Mouse (Mus musculus) adrenal gland, adult 18-20 months (tissue): ENCODE measurements at regions not wholly inside any gene's neighbourhood (a gene's known extent, or its start where the extent isn't known, plus 50 kb on each side); places are given as distances from the start of the nearest gene placed in this dataset.

ENCODE experiments used
- DNase-seq, 2 experiments: peaks; one replicate each; pipeline ENCODE4 v3.0.0; 2021 to 2022; ENCODE audit warnings: low spot score in 2 of 2

- no peak for DNase-seq
Measured at GRCm38 (mm10) chr15:36945309-36945708, 62.3 kb downstream of the Zfp706 start.

DNA sequence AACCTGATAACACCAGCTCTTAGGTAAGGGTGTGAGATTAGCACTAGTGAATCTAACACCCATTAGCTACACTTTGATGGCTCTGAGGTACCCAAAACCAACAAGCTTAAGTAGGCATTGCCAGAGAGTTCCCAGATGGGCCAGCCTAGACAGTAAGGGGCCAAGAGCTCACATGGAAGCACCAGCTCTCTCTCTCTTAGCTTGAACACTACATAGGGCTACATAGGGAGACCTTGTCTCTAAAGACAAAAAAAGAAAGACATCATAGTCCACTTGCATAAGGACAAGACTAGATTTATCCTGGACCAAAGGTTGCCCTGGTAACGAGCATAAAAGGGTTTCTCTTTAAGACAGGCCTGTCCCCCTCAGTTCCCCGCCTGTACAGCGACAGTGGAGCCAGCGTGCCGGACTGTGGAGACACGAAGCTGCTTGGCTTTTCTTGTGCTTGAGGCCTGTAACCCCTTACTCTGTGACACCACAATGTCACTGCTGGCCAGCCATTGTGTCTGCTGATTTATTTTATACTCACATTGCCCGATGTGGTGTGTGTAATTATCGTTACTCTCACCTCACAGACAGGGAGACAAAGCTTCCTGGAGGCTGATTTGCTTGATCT, 62.9 kb downstream of the Zfp706 start:
- DNase-seq, result no peak

- no peak for DNase-seq
Measured at GRCm38 (mm10) chr15:36943492-36944112, 64.0 kb downstream of the Zfp706 start.

DNA sequence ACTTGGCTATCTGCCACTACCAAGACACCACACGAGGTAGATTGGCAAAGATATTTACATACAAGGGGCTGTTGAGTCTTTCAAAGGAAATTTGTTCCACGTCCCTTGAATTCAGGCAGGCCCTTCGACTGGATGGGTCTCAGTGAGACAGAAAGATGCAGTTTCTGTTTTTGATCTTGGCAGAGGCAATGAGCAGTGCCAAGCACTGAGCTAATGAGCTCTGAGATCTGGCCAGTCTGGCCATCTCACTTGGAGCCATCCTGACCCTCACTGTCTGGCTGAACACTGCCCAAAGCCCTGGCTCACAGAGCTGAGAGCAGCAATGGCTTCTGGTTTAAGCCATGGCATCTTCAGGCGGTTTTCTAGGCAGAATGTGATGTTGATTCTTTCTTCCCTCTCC, 65.3 kb downstream of the Zfp706 start:
- no peak for DNase-seq

DNA sequence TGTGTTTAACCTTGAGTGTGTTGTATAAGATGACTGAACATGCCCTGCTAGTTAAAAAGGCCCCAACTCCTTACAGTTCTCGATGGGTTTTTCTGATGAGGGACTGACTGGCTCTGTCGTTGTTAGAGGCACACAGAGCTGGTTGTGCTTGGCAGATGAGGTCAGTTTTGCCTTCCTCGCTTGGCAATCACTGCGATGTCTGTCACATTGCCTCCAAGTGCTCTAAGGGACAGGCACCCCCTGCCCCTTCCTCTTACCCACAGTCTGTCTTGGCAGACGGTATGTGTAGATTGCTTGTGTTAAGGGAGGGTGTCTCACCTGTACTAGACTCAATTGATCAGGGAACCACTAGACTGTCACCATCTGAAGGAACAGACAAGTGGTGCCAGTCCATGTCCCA, 65.8 kb downstream of the Zfp706 start:
- DNase-seq, result no peak

DNA sequence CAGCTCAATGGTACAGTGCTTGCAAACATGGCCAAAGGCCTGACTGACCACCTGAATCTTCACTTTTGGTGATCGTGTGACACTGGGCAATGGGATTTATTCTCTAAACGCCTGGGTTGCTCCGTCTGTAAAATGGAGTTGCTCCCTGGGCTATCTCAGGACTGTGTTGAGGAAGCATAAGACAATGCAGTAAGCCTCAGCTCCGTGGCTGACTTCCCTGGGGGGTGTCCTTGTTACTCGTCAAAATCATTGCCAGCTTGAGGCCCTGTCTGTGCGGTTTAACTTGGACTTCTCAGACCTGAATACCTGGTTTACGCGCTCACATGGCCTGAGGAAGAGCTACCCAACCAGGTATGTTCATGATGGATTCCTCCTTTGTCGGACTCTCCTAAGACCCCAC, 68.0 kb downstream of the Zfp706 start:
- DNase-seq, result no peak

GRCm38 (mm10) chr15:36939153-36939552, 68.4 kb downstream of the Zfp706 start:
- no peak for DNase-seq

GRCm38 (mm10) chr15:36938511-36939150, 68.9 kb downstream of the Zfp706 start:
- DNase-seq, result peak; percentile 90 to 93

DNA sequence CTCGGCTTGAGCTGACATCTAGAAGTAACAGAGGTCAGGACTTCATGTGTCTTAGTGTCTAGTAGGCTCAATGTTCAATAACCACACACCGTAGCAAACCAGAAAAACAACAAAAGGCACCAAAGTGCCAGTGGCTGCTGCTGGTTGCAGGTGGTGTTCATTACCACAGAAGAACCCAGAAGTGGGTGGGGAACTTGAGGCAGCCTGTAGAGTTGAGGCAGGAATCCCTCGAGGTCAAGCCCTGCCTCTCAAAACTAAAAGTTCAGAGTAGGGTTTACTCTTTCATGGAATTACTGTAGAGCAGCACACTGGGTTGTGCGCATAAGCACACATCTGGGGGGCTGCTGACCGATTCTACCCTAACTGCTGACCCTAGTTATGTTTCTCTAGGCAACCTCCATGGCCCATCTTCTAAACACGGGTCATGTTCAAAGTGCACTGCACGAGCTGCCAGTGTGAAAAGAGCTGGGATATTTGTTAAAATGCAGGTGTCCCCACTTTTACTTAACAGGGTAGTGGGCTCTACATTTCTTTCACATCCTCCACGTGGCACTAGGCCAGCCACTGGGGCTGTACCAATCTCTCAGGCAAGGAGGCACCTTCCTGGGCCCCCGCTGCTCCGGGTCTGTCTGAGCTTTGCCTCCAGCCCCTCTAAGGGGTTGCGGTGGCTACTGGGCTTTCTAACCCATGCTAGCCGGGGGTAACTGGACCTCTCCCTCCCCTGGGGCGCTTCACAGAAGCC, 69.6 kb downstream of the Zfp706 start:
- no peak for DNase-seq

GRCm38 (mm10) chr15:36937067-36937657, 70.4 kb downstream of the Zfp706 start:
- DNase-seq, result no peak

DNA sequence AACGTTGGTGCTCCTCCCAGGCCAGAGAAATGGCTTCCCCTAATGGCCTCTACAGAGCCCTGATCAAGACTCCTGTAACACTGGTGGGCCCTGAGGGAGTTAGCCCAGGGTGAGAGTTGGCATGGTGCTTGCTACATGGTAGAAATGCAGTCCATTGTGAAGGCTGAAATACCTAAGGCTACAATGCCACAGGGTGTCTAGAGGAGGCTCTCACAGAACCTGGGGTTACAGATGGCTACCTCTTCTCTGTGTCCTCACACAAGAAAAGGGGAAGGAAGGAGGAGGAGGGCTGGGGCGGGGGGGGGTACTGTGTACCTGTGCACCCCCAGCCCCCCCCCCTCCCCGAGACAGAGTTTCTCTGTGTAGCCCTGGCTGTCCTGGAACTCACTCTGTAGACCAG, 72.8 kb downstream of the Zfp706 start:
- no peak for DNase-seq

GRCm38 (mm10) chr15:36933581-36933991, 74.0 kb downstream of the Zfp706 start:
- no peak for DNase-seq

DNA sequence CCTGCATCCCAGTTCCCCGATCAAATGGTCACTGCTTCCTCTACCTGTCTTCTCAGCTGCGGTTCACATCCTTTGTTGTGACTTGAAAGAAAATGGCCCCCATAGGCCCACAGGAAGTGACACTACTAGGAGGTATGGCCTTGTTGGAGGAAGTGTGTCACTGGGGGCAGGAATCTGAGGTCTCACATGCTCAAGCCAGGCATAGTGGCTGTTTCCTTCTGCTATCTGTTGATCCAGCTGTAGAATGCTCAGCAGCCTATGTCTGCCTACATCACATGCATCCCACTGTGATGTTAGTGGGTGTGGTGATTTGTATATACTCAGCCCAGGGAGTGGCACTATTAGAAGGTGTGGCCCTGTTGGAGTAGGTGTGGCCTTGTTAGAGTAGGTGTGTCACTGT, 76.1 kb downstream of the Zfp706 start:
- no peak for DNase-seq

- DNase-seq, result no peak
Measured at GRCm38 (mm10) chr15:36930433-36930832, 77.1 kb downstream of the Zfp706 start.

- no peak for DNase-seq
Measured at GRCm38 (mm10) chr15:36929786-36930185, 77.8 kb downstream of the Zfp706 start.

DNA sequence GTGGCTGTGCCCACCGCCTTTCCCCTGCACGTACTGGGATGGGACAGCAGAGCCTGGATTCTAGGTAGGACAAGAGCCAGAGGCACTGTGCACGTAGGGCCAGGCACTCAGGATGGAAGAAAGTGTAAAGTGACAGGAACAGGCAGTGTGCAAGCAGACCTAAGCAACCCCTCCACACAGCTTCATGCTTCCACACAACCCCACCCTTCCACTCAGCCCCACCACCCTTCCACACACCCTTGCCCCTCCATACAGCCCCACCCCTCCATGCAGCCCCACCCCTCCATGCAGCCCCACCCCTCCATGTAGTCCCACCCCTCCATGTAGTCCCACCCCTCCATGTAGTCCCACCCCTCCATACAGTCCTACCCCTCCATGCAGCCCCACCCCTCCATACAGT, 78.5 kb downstream of the Zfp706 start:
- no peak for DNase-seq

DNA sequence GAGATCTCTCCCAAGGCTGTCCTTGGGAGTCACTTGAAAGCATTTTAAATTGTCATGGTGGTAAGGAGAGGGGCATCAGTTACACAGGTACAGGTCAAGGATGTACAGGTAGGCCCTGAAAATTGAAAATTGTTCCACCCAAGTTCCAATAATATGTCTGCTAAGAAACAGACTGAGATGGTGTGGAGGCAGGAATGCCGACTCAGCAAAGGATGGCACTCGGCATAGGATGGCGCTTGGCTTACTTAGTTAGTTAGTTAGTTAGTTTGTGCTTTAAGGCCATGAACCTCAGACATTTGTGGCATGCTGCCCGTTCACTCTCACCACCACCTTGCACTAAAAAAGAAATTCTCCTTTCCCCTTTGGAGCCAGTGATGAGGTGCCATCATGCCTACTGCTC, 78.9 kb downstream of the Zfp706 start:
- no peak for DNase-seq

GRCm38 (mm10) chr15:36927436-36927835, 80.1 kb downstream of the Zfp706 start:
- no peak for DNase-seq

DNA sequence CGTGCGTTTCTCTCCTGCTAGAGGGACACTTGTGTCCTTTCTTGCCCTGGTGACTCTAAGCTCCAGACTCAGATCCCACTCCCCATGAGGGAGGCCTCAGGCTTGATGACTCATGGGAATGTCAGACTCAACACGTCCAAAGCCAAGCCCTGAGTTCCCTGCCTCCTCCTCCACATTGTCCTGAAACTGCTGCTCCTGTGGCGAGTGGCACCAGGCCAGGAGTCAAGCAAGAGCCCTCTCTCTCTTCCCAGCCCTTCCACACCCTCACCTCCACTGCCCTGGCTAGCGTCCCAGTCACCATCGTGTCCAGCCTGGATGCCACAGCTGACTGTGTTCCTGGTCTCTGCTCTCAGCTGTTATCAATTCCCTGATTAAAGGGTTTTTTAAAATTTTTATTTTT, 83.4 kb downstream of the Zfp706 start:
- peak in 1 of 2 experiments; percentile 39 for DNase-seq

- DNase-seq, result no peak
Measured at GRCm38 (mm10) chr15:36921384-36921783, 86.2 kb downstream of the Zfp706 start.

- DNase-seq, result no peak
Measured at GRCm38 (mm10) chr15:36920886-36921285, 86.7 kb downstream of the Zfp706 start.

GRCm38 (mm10) chr15:36919704-36920103, 87.9 kb downstream of the Zfp706 start:
- DNase-seq, result no peak
